Mouse (Mus musculus): ENCODE data around the gene Ccdc162.

Gene Ccdc162

DNA sequence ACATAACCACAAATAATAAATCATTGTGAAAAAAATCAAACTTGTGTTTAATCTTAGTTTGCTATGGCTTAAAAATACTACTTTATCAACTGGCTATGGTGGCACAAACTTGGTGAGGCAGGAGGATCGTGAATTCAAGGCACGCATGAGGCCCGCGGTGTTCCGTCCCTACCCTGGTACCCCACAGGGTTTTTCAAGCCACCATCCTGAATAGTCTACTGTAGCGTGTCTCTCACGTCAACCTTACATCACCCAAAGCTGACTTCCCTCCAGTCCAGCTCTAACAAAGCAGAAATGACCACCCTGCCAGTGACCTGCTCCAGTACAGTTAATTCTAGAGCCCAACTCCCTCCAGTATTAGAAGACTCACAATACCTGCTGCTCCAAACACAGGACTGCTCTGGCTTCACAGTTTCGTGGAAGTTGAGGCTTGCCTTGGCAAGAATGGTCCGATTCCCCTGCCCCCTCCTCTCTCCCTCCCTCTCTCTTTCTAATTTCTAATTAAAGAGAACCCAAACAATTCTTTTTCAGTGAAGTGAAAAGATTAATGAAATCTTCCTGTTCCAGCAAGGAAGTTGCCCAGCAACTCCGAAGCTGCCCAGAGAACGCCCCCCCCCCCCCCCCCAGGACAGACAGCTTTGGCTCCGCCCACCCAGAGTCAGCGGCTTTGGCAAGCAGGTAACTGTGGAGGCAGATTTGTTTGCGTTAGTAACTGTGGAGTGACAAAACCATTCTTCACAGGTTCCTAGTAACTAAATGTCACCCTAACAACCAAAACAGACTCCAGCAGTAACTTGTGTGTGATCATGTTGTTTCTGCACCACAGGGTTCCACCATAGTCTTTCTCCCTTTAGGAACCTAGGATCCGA lies at the start of gene Ccdc162:
Ccdc162 (minus strand) TSS at position 606 of the 869 bp plus-strand sequence.
- no peak for DNase-seq (ENCODE audit: low read depth)

DNA sequence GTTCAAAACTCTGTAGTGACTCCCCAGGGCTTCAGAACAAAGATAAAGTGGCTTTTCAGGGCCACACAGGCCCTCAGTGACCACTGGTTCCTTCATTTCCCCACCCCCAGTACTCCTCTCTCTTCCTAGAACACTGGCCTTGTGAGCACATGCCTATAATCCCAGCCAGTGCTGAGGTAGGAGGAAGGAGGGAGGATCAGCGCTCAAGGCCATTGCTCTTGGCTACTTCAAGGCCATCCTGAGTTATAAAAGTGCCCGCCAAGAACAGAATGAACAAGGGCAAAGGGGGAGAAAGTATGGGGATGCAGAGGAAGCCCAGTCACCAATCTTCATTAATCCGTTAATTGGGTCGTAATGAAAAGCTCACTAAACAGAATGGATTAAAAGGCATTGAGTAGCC lies 49.2 kb upstream of the Ccdc162 start:
- DNase-seq (ENCODE audit: low read depth), result peak; percentile 13

DNA sequence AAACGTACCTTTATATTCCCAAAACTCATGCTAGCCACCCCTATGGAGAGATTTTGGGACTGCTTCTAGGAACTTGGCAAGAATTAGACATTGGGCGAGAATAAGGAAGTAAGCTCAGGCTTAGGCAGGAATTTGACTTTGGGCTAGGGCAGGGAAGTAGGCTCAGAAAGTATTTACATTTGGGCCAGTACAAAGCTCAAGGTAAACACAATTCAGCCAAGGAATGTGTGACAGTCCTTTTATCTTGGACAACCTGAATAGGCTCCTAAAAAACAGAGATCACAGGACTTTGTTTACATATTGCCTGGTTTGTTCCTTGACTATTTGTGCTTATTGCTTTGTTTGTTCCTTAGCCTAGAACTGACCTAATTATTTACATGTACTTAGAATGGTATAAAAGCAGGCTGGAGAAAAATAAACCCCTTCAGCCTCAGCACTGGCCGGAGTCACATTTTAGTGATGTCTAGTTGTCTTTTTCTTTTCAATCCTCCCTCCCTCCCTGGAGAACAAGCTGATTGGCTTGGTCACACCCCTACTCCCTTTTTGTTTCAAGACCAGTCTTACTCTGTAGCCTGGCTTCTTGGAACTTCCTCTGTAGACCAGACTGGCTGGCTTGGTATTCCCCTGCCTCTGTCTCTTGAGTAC lies 47.4 kb upstream of the Ccdc162 start:
- DNase-seq (ENCODE audit: low read depth), result no peak

DNA sequence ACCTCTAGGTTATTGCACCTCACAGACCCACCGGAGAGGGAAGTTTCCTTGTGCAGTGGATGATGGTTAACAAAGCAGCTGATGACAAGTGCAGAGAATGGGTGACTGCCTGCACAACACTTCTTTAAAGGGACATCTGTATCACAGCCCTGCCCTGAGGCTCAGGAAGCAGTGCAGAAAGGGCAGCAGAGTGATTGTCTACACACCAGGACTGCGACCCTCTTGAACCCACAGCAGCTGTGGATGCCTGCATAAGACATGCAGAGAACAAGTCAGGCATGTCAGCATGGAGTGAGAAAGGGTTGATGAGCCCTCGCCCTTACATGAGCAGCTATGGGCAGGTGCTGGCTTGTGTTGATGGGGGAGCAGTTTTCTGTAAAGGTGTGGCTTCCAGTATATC lies 44.4 kb upstream of the Ccdc162 start:
- no peak for DNase-seq (ENCODE audit: low read depth)

DNA sequence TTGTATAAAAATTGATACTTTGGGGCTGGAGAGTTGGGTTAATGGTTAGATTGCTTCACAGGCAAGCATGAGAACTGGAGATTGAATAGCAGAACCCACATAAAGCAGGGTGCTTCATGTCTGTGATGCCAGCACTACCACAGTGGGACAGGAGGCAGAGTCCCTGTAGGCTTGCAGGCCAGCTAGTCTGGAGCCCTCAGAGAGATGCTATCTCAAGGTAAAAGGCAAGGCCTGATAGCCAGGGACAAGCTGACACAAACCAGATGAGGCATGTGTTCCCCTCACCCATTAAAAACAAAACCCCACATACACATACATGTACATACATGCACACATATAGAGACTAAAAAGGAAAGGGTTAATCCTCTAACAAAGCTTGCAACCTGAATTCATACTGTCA lies 41.6 kb upstream of the Ccdc162 start:
- no peak for DNase-seq (ENCODE audit: low read depth)

DNA sequence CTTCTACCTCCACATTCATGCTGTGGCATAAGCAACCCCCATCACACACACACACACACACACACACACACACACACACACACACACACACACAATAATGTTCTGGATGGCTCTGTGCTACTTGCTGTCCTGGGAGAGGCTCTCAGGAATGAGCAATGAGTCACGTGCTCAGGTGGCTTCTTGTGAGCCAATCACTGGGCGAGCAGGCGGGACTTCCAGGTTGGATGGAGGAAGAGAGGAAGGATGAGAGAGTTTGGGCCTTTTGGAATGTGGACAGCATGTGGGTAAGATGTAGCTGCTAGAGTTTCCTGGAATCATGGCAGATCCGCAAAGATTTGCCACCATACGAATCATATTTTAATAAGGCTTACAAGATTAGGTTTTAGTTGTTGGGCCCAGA lies 40.8 kb upstream of the Ccdc162 start:
- no peak for DNase-seq (ENCODE audit: low read depth)

DNA sequence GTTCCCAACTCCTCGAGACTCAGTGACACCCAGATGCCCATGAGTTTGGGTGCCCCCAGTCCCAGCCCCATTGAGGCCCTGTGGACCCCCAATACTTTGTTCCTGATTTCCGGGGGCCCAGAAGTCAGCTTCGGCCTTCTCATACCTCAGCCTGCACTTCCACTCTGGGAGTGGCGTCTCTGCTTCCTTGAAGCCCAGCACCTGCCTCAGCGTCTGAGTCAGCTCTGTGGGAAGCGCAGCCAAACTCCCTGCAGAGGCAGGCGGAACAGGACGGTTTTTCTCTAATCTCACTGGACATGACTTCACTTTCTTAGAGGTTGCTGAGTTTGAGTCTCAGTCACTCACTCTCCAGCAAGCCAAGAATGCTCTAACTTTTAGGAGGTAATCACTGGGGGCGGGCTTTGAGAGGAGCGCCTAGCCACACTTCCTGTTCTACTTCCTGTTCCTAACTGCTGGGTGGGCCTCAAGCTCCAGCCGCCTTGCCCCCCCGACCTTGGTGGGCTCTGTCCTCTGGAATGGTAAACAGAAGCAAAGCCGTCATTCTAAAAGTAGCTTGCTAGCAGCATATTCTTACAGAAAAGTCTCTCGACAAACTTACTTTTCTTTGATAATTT lies 35.5 kb upstream of the Ccdc162 start:
- peak; percentile 23 for DNase-seq (ENCODE audit: low read depth)

DNA sequence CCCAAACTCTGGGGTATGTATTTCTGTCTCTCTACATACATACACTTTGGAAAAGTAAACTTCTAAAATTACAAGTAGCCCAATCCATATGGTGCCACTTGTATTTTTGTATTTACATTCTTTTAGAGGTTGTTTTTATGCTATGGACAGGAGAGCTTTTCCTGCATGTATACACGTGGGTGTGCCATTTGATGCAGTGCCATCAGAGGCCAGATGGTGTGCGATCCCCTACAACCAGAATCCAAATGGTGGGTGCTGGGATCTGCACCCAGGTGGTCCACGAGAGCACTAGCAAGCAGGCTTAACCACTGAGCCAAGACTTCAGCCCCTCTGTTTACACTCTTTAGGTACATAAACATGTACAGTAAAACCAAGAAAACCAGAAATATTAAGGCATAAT lies 32.9 kb upstream of the Ccdc162 start:
- no peak for DNase-seq (ENCODE audit: low read depth)

DNA sequence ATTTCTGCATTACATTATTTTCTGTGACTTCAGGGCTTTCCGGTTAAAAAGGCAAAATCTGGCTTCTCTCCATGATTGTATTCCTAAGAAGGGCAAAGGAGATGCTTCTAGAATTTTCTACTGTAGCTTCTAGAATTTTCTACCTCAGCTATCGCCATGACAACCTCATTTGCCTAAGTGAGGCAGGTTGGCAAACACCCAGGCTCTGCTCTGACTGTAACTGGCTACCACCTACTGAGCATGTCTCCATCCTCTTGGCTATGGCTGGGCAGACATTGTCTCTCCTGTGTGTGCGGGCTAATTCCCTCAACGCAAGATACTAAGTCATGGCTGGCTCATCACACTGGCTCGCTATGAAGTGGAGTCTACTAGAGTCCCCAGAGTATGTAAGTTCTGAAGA lies 30.1 kb upstream of the Ccdc162 start:
- no peak for DNase-seq (ENCODE audit: low read depth)

DNA sequence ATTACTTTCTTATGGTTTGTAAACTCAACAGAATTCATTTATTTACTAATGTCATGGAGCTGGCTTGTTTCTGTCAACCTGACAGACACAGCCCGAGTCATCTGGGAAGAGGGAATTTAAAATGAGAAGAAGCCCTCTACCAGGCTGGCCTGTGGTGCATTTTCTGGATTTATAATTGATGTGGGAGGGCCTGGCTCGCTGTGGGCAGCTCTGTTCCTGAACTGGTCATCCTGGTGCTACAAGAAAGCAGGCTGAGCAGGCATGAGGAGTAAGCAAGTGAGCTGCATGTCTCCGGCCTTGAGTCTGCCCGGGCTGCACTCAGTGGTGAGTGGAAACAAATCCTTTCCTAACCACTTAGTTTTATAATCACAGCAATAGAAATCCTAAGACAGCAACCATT lies 27.6 kb upstream of the Ccdc162 start:
- no peak for DNase-seq (ENCODE audit: low read depth)

DNA sequence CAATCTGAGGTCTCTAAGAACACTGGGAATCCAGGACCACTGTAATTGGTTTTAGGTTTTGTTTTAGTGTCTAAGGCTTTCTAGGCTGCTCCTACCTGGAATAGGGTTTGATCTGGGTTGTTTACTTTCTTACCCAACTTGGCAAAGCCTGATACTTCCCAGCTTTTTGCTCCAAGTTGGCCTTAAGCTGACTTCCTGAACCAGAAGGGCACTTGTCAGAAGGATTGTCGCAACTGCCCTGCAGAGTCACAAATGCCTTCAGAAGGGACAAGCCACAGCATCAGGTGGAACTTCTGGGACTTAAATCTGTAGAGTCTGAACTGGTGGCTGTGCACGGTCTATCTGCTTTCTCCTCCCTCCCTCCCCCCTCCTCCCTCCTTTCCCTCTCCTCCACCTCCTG lies 23.8 kb upstream of the Ccdc162 start:
- DNase-seq (ENCODE audit: low read depth), result no peak

DNA sequence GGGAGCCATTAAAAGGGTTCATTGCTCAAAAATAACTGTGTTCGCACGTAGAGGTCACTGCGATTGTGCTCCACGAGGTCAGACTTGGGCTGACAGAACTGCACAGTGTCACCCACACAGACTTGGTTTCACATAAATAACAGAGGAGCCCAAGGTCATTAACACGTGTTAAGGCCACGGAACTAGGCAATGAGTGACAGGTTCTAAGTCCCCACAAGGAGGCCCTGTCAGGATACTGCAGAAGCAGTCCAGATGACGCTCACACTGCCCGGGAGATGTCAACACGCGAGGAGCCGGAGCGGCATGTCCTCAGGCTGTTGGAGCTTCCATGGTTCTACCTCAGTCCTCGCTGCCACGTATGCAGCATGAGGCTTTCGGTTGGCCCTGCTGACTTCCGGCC lies 20.8 kb upstream of the Ccdc162 start:
- no peak for DNase-seq (ENCODE audit: low read depth)

DNA sequence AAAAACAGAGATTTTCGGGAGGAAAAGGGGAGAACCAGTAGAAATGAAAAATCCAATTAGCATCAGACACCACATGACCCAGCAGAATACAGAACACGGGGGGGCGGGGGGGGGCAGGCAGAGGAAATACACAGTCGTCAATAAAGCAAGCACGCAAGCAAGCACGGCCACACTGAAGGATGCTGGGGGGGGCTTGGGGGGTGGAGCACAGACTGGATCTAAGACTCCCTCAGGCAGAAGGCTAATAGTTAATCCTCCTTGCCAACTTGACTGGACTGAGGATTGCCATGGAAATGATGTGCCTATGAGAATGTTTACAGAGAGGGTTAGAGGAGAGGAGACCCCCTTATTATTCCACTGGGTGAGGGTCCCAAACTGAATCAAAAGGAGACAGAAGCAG lies 19.0 kb upstream of the Ccdc162 start:
- no peak for DNase-seq (ENCODE audit: low read depth)

DNA sequence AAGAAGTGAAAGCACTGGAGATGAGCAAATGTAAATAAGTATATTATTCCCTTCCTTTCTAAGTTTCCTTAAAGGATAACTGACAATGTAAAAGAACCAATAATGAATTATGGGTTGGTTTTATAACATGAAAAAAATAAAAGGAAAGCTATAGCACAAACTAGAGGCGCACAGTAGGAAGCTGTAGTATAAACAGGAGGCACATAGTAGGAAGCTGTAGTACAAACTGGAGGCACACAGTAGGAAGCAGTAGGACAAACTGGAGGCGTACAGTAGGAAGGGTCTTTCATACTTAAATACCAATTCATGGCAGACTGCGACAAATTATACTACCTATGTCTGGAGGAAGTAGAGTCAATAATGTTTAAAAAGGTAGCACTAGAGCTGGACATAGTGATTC lies 16.8 kb upstream of the Ccdc162 start:
- no peak for DNase-seq (ENCODE audit: low read depth)

DNA sequence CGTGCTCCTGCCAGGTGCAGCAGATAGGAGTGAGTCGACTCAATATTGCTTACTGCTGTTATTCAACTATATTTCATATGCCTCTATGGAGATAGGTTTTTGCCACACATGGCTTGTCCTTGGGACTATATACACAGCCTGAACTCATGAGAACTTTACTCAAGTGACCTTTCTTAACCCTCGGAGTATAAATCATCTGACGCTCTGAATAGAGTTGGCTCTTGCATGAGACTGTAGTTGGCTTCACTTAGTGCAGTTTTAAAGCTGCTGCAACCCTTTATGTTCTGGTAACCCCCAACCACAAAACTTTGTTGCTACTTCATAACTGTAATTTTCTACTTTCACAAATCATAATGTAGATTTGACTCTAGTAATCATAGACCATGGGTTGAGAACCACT lies 15.5 kb upstream of the Ccdc162 start:
- DNase-seq (ENCODE audit: low read depth), result no peak

DNA sequence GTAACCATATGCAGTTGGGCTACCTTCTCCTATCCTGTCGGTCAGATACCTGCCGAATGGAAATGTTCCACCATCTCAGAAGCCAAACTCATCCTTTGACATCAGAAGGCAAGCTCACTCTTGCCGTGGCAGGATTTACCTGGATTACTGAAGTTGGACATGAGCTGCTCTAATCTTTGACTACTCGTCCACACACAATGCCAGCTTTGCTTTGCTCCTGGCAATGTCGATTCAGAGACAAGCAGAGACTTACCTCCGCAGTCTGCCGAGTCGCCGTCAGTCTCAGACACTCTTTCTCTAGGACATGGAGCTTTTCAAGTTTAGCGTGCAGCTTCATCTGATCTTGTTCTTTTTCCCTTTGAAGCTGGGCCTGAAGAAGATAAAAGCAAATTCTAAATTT lies 14.3 kb upstream of the Ccdc162 start:
- DNase-seq (ENCODE audit: low read depth), result no peak

DNA sequence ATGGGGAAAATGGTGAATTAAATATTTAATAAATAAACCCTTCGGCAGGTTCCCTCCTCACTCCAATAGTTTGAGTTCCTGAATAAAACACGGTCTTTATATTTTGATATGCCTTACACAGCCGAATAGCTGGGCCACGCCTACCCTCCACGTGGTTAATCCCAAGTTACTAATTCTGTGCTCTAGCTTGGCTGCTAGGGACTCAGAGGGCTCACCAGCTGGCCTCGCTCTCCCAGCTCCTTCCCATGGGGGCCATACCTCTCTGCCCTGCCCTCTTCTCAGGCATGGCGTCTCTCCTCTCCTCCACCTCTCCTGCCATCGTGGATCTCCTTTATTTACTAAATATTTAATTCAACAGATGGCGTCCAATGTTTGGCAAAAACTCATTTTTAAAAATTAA lies 9.8 kb upstream of the Ccdc162 start:
- no peak for DNase-seq (ENCODE audit: low read depth)

DNA sequence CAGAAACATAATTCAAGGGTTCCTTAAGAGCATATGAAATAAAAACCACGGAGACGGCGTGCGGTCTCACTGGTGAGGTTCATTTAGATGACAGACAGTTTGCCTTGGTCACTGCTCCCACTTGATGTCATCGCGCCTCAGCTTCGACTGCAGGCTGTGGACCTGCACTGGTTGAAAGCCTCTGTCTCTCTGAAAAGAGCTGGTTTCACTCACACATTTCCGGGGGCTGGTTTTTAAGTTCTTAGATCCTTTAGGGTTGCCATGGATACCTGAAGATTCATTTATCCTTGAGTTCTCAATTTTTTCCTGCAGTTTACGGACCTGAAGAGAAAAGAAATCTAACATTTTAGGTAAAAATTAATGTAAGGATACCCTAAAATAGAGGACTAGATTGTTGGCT lies 3.2 kb upstream of the Ccdc162 start:
- DNase-seq (ENCODE audit: low read depth), result no peak

DNA sequence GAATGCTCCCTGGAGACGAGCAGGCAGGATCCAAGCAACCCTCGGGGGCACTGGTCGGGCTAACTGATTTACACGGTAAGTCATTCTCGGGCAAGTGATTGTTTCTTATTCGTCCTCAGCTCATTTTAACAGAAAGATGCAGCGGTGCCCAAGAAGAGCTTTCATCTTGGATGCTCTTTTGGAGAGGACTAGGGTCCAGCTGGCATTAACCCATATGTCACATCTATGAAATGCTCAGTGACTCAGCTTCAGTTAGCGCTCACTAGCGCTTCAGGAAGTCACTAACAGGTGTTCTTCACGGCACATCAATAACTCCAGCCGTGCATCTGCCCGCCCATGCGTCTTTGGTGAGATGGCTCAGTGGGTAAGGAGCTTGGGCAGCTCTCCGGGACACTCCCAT lies 877 bp downstream of the Ccdc162 start:
- DNase-seq (ENCODE audit: low read depth), result no peak

DNA sequence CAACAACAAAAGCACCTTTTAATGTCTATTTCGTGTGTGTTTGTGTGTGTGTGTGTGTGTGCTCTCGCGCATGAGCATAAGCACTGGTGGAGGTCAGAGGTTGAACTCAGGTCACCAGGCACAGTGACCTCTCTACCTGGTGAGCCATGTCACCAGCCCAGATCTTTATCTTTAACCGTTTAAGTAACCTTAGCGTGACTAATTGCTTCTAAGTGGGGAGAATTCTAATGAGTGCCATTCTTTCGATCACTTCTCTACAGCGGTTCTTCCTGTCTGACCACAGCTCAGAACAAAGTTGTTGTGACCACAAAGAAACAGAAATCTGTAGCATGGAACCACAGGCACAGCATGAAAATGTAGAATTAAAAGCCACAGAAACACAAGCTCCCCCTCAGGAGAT lies 5.0 kb downstream of the Ccdc162 start:
- DNase-seq (ENCODE audit: low read depth), result peak; percentile 80

DNA sequence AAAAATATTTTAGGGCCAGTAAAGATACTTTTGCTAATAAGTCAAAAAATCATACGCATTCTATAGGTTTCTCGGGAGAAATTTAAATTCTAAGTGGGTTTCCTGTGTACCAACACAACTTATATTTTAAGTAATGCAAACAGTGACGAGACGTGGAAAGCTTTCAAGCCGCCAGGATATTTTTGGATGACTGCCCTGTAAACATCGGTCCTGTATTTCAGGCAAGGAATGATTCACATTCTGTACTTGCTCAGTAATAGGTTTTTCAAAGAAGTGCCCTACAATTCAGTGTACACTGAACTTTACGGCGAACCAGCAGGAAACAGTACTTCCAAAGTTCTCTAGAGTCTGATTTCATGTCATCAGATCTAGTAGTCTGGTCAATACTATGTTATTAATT lies 5.7 kb downstream of the Ccdc162 start:
- DNase-seq (ENCODE audit: low read depth), result no peak

DNA sequence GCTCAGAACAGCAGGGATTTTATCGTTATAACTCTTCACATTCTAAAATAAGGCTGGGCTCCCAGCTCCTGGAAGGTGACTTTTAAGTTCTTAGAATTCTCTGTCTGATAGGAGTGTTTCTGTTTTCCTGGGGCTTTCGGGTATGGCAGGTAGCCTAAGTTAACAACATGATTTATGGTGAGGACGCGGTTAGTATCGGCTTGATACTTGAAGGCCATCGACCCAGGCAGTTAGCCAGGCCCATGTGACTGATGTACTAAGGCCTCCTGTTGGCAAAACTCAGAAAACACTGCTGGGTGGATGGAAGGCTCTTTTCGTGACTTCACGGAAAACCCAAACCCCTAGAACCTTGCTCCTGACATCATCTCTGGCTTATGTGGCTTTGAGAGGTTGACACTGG lies 7.1 kb downstream of the Ccdc162 start:
- DNase-seq (ENCODE audit: low read depth), result peak; percentile 34

DNA sequence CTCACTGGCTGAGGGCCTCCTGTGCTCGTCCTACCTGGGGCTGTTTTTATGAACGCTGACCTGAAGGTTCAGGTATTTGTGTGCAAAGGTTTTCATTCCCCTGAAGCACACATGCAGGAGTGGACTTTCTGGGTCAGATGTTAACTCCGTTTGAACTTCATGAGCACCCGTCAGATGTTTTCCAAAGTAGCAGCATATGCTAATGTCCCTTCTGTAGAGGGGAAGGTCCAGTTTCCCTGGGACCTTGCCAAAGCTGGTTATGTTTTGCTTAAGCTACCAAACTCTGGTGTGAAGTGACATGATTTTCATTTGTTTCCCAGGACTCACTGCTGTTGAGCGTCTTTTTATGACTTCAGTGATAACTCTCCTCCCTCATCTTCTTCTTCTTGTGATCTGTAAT lies 16.8 kb downstream of the Ccdc162 start:
- DNase-seq (ENCODE audit: low read depth), result no peak
